Mouse (Mus musculus): ENCODE measurements around the gene Zfp26. TPM values are rescaled to one million over a fixed set of nuclear protein-coding genes. Genes with fewer than 3 reads are reported as not detected.

Gene Zfp26
- 25.4 TPM for polyA plus RNA-seq (2017; shearing (Covaris generic))

GRCm38 (mm10) chr9:20459377-20460317 is at the start of gene Zfp26:
Gene Zfp26 (minus strand): TSS chr9:20460162.

GRCm38 (mm10) chr9:20492527-20493233 is 32.7 kb upstream of the Zfp26 start, which contains the start of gene Zfp426:
Gene Zfp426 (minus strand): TSS chr9:20492746.

GRCm38 (mm10) chr9:20384532-20385342 is 75.2 kb downstream of the Zfp26 start, which contains the start of gene Zfp560:
Gene Zfp560 (minus strand): TSS chr9:20385177.

Other genes starting within 250 kb of the Zfp26 start
- gene Olfr871, start 248.0 kb downstream of the Zfp26 start, polyA plus RNA-seq (2017; shearing (Covaris generic)), result not detected
- 0.16 TPM for gene Olfr872, start 223.0 kb downstream of the Zfp26 start, polyA plus RNA-seq (2017; shearing (Covaris generic))
- not detected for gene Olfr39, start 177.8 kb downstream of the Zfp26 start, polyA plus RNA-seq (2017; shearing (Covaris generic))
- gene Olfr873, start 161.6 kb downstream of the Zfp26 start, polyA plus RNA-seq (2017; shearing (Covaris generic)), result 0.04 TPM
- gene Olfr18, start 124.1 kb downstream of the Zfp26 start, polyA plus RNA-seq (2017; shearing (Covaris generic)), result 0.19 TPM
- 36.2 TPM for gene Zfp560, start 75.0 kb downstream of the Zfp26 start, polyA plus RNA-seq (2017; shearing (Covaris generic))
- 21.5 TPM for gene Zfp426, start 32.6 kb upstream of the Zfp26 start, polyA plus RNA-seq (2017; shearing (Covaris generic))
- gene Zfp266, start 61.3 kb upstream of the Zfp26 start, polyA plus RNA-seq (2017; shearing (Covaris generic)), result 32.6 TPM
- gene Zfp846, start 121.1 kb upstream of the Zfp26 start, polyA plus RNA-seq (2017; shearing (Covaris generic)), result 15.4 TPM
- 308 TPM for gene Ubl5, start 182.7 kb upstream of the Zfp26 start, polyA plus RNA-seq (2017; shearing (Covaris generic))
- gene Fbxl12, start 184.6 kb upstream of the Zfp26 start, polyA plus RNA-seq (2017; shearing (Covaris generic)), result 72.4 TPM
- gene Pin1, start 191.9 kb upstream of the Zfp26 start, polyA plus RNA-seq (2017; shearing (Covaris generic)), result 25.0 TPM

Data from CD4-positive, CD25-positive, alpha-beta regulatory T cell (primary cell).